Mouse (Mus musculus) heart, postnatal 10 days (tissue): ENCODE data around the gene Per1. TPM values are rescaled to one million over a fixed set of nuclear protein-coding genes. Genes with fewer than 3 reads are reported as not detected.

ENCODE experiments used
- DNase-seq, 2 experiments: peaks; one replicate each; pipeline ENCODE4 v3.0.0; 2021
- intact Hi-C: fragments of 180-260 bp; cut with DNase I; formaldehyde crosslinking; loops from one replicate; pipeline ENCODE4 v1.15.1; 2025
- total RNA-seq, 2 experiments: library from RNA; stranded (reverse); gene quantifications; 2 replicates each; pipeline ENCODE4 v1.2.3; 2021

The Per1 gene
- total RNA-seq, 2 experiments from 2014 or later = 61.4 to 101 TPM

GRCm38 (mm10) chr11:69123693-69124497 is 28.9 kb downstream of the Per1 start:
- intact Hi-C loops = loop anchor here (1.0 to 2.0 kb wide), 3 partner anchors 35 to 84 kb away; partner anchors contain the start of gene Vamp2
- DNase-seq = peak; percentile 92 to 94

DNA sequence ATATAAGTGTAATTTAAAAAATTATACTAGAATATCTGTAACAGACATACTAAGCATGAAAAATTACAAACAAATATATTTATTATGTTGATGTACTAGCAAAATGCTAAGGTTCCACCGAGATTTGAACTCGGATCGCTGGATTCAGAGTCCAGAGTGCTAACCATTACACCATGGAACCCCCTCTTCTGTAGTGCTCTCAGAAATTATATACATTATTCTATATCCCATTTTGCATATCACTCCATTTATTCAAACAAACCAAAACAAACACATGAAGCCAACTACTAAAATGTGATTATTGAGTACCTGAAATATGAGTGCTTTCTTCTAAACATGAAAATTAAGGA is 29.5 kb downstream of the Per1 start:
- intact Hi-C loops = loop anchor here (1.0 kb wide), 2 partner anchors 61 to 84 kb away; no protein-coding TSS in a partner anchor
- peak; percentile 77 to 81 for DNase-seq

- DNase-seq = peak; percentile 87 to 88
- intact Hi-C loops = loop anchor here (1.0 to 5.0 kb wide), 2 partner anchors 25 to 247 kb away; no protein-coding TSS in a partner anchor
Observed at GRCm38 (mm10) chr11:69125041-69125851, 30.2 kb downstream of the Per1 start.

- intact Hi-C loops = loop anchor here (1.0 to 5.0 kb wide), 2 partner anchors 25 to 247 kb away; no protein-coding TSS in a partner anchor
- no peak for DNase-seq
Observed at GRCm38 (mm10) chr11:69125852-69125918, 30.7 kb downstream of the Per1 start, which contains the start of gene Aloxe3. TSS of gene Aloxe3 (plus strand) at chr11:69125896.

DNA sequence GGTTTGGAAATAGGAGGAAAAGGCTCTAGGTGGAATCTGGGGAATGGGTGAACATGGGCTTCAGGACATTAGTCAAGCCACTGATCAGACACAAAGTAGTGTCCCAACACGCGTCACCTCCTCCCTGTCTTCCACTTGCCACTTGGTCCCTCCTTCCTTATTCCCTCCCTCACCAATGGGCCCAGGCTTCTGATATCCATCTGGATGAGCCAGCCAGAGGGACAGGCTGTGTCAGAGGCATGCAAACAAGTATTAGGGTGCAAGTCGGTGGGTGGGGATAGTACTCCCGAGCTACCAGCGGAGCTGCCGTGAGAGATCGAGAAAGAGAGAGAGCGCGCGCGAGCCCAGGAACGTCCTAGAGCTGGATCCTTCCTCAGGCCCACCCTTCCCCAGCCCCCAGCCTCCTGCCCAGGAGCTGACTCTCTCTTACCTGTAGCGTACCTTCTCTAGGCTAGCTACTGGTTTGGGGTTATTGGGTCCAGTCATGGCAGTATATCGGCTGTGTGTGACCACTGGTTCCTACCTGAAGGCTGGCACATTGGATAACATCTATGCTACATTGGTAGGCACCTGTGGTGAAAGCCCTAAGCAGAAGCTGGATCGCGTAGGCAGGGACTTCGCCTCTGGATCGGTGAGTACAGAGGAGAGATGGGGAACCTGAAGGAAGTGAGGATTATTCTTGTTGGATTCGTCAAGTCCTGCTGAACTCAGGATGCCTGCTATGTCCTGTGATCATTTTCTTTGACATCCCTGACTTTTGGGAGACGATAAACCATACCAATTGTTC is 31.1 kb downstream of the Per1 start:
- intact Hi-C loops = loop anchor here (1.0 to 5.0 kb wide), 2 partner anchors 24 to 246 kb away; no protein-coding TSS in a partner anchor
- no peak for DNase-seq

DNA sequence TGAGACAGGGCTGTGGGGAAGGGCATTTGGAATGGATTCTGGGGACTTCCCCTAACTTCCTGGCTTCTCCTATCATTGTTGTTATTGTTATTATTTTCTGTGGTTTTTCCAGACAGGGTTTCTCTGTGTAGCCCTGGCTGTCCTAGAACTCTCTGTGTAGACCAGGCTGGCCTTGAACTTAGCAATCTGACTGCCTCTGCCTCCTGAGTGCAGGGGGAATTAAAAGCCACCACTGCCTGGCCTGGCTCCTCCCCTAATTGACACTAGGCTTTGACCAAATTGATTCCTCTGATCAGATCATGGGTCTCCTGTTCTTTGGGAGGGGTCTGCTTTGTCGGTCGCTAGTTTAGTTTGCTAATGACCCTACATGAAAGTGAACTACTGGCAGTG is 31.7 kb downstream of the Per1 start:
- intact Hi-C loops = loop anchor here (5.0 kb wide), 1 partner anchor 246 kb away; no protein-coding TSS in a partner anchor
- DNase-seq = no peak

DNA sequence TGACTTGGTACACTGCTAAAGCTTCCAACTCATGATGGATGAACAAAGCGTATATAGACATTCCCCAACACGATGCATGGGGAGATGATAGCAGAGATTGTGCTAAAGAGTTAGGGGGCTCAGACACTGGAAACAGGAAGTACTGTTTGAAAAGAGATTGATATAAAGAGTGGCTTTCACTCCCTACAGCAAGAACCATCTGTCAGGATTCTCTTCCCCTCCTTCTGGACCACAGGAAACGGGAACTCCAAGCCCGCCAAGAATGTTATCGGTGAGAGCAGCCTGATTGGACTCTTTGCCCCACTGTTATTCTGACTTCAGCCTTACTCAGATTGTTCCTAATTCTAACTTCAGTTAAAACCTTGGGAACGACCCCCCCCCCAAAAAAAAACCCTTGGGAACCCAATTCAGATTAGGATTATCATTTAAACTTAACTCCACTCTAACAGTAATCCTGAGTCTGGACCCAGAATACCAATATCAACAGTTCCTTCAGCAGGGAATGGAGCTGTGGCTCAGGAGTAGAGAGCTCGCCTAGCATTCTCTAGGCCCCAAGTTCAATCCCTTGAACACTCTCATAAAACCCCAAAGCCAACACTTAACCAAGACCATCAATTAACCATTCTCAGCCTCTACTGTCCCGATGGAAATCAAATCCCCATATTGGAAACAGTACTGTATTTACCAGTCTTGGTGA is 33.6 kb downstream of the Per1 start:
- intact Hi-C loops = loop anchor here (5.0 kb wide), 1 partner anchor 244 kb away; no protein-coding TSS in a partner anchor
- DNase-seq = no peak

GRCm38 (mm10) chr11:69133566-69133922 is 38.5 kb downstream of the Per1 start:
- no peak for DNase-seq
- intact Hi-C loops = no loop called here

DNA sequence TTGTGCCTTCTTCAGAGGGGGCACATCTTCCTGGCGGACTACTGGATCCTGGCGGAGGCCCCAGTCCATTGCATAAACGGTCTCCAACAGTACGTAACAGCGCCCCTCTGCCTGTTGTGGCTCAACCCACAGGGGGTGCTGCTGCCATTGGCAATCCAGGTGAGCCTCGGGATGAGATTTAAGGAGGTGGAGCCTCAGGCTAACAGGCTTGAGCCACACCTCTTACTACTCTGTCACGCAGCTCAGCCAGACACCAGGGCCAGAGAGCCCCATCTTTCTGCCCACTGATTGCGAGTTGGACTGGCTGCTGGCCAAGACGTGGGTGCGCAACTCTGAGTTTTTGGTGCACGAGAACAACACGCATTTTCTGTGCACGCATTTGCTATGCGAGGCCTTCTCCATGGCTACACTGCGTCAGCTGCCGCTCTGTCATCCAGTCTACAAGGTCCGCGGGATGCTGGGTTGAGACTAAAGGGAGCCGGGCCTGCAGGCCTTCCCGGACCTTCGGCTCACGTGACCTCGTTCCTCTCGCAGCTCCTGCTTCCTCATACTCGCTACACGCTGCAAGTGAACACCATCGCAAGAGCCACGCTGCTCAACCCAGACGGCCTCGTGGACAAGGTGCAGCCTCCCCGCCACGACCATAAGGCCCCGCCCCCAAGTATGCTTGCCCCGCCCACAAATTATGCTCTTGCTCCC is 39.1 kb downstream of the Per1 start:
- peak; percentile 39 to 53 for DNase-seq
- intact Hi-C loops = no loop called here

GRCm38 (mm10) chr11:69134622-69134968 is 39.6 kb downstream of the Per1 start:
- DNase-seq = no peak
- intact Hi-C loops = no loop called here

DNA sequence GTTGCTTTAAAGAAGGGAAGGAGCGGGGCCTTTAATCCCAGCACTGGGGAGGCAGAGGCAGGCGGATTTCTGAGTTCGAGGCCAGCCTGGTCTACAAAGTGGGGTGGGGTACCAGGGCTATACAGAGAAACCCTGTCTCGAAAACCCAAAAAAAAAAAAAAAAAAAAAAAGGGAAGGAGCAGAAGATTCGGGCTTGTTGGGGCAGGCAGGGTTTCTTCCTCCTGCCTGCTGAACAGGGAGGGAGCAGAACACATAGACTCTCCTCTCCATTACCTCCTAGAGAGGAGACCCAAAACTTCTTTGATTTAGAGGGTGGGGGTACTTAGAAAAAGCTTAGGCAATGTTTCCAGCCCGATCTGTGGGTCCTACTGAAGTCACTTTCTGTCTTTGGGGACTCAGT is 40.3 kb downstream of the Per1 start:
- no peak for DNase-seq
- intact Hi-C loops = no loop called here

DNA sequence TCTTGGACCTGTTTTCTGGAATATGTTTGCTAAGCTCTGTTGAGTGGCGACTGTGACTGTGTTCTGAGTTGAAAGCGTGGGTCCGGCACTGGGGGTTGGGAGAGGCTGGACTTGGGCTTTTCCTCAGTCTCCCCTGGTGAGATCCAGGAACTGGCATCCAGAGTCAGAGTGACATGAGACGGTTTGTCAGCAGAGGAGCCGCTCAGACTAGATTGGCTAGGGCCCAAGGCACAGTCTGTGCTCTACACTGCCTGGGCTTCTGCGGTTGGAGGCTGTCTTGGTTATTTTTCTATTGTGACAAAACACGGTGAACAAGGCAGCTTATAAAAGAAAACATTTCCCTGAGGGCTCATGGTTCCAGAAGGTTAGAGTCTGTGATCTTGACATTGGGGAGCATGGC is 52.5 kb downstream of the Per1 start:
- intact Hi-C loops = no loop called here
- DNase-seq = no peak

GRCm38 (mm10) chr11:69148451-69148960 is 53.5 kb downstream of the Per1 start:
- intact Hi-C loops = no loop called here
- DNase-seq = no peak

GRCm38 (mm10) chr11:69149728-69150127 is 54.7 kb downstream of the Per1 start:
- DNase-seq = peak in 1 of 2 experiments; percentile 9

GRCm38 (mm10) chr11:69150444-69150843 is 55.4 kb downstream of the Per1 start:
- intact Hi-C loops = loop anchor here (1.0 to 2.0 kb wide), 2 partner anchors 25 to 84 kb away; partner anchors contain the start of gene Aloxe3
- DNase-seq = peak; percentile 74 to 83

More at GRCm38 (mm10) chr11:69149728-69150127, 54.7 kb downstream of the Per1 start:
- intact Hi-C loops = loop anchor here (1.0 to 2.0 kb wide), 2 partner anchors 24 to 83 kb away; partner anchors contain the start of gene Aloxe3

- DNase-seq = no peak
- intact Hi-C loops = loop anchor here (2.0 kb wide), 1 partner anchor 84 kb away; no protein-coding TSS in a partner anchor
Observed at GRCm38 (mm10) chr11:69151004-69151403, 56.0 kb downstream of the Per1 start.

DNA sequence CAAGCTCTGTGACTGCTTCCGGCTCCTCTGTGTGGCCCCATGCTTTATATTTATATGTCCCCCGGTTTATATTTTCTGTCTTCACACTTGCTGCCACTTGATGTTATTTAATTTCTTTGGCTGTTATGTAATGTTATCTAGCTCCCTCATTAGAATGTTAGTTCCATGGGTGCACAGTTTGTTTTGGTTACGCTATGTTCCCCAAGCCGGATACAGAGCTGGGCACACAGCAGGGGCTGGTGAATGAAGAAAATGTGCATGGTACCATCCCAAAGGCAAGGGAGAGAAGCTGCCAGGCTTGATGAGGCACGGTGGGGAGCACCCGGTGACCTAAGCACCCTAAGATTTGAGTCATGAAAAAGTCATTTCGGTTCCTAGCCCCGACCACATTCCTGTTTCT is 58.8 kb downstream of the Per1 start:
- intact Hi-C loops = no loop called here
- DNase-seq = no peak

- intact Hi-C loops = no loop called here
- DNase-seq = no peak
Observed at GRCm38 (mm10) chr11:69155351-69155750, 60.3 kb downstream of the Per1 start.

DNA sequence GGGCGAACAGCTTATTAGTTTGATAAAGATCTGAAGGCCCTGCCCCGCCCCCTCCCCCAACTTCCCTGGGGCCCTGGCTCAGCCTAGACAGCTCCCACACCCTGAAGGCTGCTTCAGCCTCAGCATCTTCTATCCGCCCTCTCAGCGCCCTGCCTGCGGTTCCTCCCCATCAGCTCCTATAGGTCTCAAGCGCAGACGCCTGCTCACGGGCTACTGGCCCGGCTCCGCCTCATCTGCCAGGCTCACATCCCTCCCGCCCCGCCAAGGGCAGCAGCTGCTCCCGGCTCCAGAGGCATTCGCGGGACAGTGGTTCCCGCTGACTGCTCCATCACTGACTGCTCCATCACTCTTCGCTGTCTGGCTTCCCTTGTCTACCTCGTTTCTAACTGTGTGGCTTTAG is 61.8 kb downstream of the Per1 start, which contains the start of gene Alox12b:
Gene Alox12b (plus strand): TSS at position 190 of the 400 bp plus-strand sequence.
- intact Hi-C loops = no loop called here
- no peak for DNase-seq
